Mouse (Mus musculus): ENCODE measurements at regions not wholly inside any gene's neighbourhood (a gene's known extent, or its start where the extent isn't known, plus 50 kb on each side); places are given as distances from the start of the nearest gene placed in this dataset.

GRCm38 (mm10) chr4:7363508-7363907 is 875.3 kb downstream of the Car8 start:
- ATAC-seq (ENCODE audit: insufficient number of reproducible peaks, low FRiP score, low TSS enrichment, low read depth): no peak
- H3K9ac ChIP-seq: no peak overlapping the region
- no peaks in the 10 kb centered on the region for H3K4me1 ChIP-seq
- no peaks in the 10 kb centered on the region for H3K27me3 ChIP-seq
- no peak overlapping the region for H3K27ac ChIP-seq
- H3K36me3 ChIP-seq: no peaks in the 10 kb centered on the region
- 86% methylated on average over 2 of the region's 2 CpGs for WGBS
- no peak overlapping the region for H3K4me3 ChIP-seq
- H3K4me2 ChIP-seq: no peak overlapping the region
- no peaks in the 10 kb centered on the region for H3K9me3 ChIP-seq

DNA sequence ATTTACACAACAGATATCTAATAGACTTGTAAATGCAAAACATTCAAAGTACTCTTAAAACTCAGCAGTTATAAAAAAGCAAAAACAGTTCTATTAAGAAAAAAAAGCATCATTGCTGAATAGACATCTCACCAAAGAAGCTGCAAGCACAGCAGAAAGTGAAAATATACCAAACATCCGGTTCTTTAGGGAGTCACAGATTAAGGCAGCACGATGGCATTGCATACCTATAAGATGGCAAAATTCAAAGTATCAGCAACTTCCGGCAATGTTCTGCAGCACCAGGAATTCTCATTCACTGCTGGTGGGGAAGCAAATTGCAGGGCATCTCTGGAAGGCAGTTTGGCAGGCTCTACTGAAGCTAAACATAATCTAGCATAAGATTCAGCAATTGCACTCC is 882.6 kb downstream of the Car8 start:
- H3K9me3 ChIP-seq: no peaks in the 10 kb centered on the region
- no peak overlapping the region for H3K4me2 ChIP-seq
- no peak for ATAC-seq (ENCODE audit: insufficient number of reproducible peaks, low FRiP score, low TSS enrichment, low read depth)
- no peaks in the 10 kb centered on the region for H3K27me3 ChIP-seq
- H3K27ac ChIP-seq: no peak overlapping the region
- no peaks in the 10 kb centered on the region for H3K4me1 ChIP-seq
- no peak overlapping the region for H3K9ac ChIP-seq
- 84% methylated on average over 3 of the region's 3 CpGs for WGBS
- no peak overlapping the region for H3K4me3 ChIP-seq
- H3K36me3 ChIP-seq: no peaks in the 10 kb centered on the region

- no peak overlapping the region for H3K9ac ChIP-seq
- H3K27ac ChIP-seq: no peak overlapping the region
- no peak overlapping the region for H3K4me3 ChIP-seq
- H3K36me3 ChIP-seq: no peaks in the 10 kb centered on the region
- H3K9me3 ChIP-seq: no peaks in the 10 kb centered on the region
- H3K4me2 ChIP-seq: no peak overlapping the region
- ATAC-seq (ENCODE audit: insufficient number of reproducible peaks, low FRiP score, low TSS enrichment, low read depth): no peak
- 46% methylated on average over 1 of the region's 1 CpGs for WGBS
- no peaks in the 10 kb centered on the region for H3K4me1 ChIP-seq
- no peaks in the 10 kb centered on the region for H3K27me3 ChIP-seq
Observed at GRCm38 (mm10) chr4:7347317-7347716, 891.5 kb downstream of the Car8 start.

DNA sequence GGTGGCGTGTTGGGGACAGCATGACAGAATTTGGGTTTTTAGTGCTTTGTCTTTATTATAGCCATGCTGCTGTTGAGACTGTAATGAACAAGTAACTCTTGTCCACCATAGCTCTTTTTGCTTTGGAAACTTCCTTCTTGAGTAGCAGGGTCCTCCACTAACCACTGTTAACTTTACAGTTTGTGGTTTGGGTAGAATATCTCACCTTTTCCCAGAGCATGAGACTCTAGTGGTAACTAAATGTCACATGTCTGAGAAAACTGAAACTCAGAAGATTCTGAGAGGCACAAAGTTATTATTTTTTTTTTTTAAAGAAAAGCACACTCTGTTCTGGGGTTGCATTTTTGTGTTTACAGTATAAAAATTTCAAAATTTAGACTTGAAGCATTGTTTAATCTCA is 897.7 kb downstream of the Car8 start:
- Histone ChIP-seq H3K9ac (no peak overlapping the region), H3K4me1 (no peaks in the 10 kb centered on the region), H3K4me2 (no peak overlapping the region), H3K36me3 (no peaks in the 10 kb centered on the region), H3K9me3 (no peaks in the 10 kb centered on the region), H3K27me3 (no peaks in the 10 kb centered on the region), H3K27ac (no peak overlapping the region), H3K4me3 (no peak overlapping the region)
- no peak for ATAC-seq (ENCODE audit: insufficient number of reproducible peaks, low FRiP score, low TSS enrichment, low read depth)
- 94% methylated on average over 1 of the region's 1 CpGs for WGBS

GRCm38 (mm10) chr4:7314261-7314660 is 924.6 kb downstream of the Car8 start:
- no peak for ATAC-seq (ENCODE audit: insufficient number of reproducible peaks, low FRiP score, low TSS enrichment, low read depth)
- 76% methylated on average over 4 of the region's 4 CpGs for WGBS

DNA sequence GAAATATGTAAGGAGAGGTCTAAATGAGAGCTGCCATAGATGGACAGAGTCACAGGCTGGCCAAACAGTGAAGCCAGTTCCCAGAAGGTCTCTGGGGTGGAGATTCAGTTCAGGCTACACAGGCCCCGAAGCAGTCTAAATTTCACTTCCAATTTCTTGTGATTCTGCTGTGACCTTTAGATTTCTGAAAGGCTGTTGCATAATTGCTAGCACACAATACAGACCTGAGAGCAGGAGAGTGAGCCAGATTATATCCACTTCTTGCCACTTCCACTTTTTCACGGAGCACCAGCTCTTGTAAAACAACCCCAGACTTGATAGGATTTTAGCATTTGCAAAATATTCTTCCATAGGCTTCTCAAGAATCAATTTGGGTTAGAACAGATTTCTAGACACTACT is 925.6 kb downstream of the Car8 start:
- no peak overlapping the region for H3K4me2 ChIP-seq
- H3K9me3 ChIP-seq: no peaks in the 10 kb centered on the region
- H3K9ac ChIP-seq: no peak overlapping the region
- H3K36me3 ChIP-seq: no peaks in the 10 kb centered on the region
- no peaks in the 10 kb centered on the region for H3K4me1 ChIP-seq
- no peak overlapping the region for H3K4me3 ChIP-seq
- 77% methylated on average over 2 of the region's 2 CpGs for WGBS
- ATAC-seq (ENCODE audit: insufficient number of reproducible peaks, low FRiP score, low TSS enrichment, low read depth): no peak
- no peaks in the 10 kb centered on the region for H3K27me3 ChIP-seq
- no peak overlapping the region for H3K27ac ChIP-seq

More at GRCm38 (mm10) chr4:7314261-7314660, 924.6 kb downstream of the Car8 start:
- Histone ChIP-seq H3K9me3 (no peaks in the 10 kb centered on the region), H3K4me2 (no peak overlapping the region), H3K9ac (no peak overlapping the region), H3K27me3 (no peaks in the 10 kb centered on the region), H3K36me3 (no peaks in the 10 kb centered on the region), H3K4me1 (no peaks in the 10 kb centered on the region), H3K4me3 (no peak overlapping the region), H3K27ac (no peak overlapping the region)

- no peak for ATAC-seq (ENCODE audit: insufficient number of reproducible peaks, low FRiP score, low TSS enrichment, low read depth)
- Histone ChIP-seq H3K9me3 (no peaks in the 10 kb centered on the region), H3K27me3 (no peaks in the 10 kb centered on the region), H3K27ac (no peak overlapping the region), H3K4me2 (no peak overlapping the region), H3K4me3 (no peak overlapping the region), H3K36me3 (no peaks in the 10 kb centered on the region), H3K4me1 (no peaks in the 10 kb centered on the region), H3K9ac (no peak overlapping the region)
- WGBS: 77% methylated on average over 1 of the region's 1 CpGs
Observed at GRCm38 (mm10) chr4:7312160-7312559, 926.7 kb downstream of the Car8 start.

GRCm38 (mm10) chr4:7269047-7269446 is 969.8 kb downstream of the Car8 start:
- H3K9ac ChIP-seq: no peak overlapping the region
- H3K27me3 ChIP-seq: no peaks in the 10 kb centered on the region
- no peak for ATAC-seq (ENCODE audit: insufficient number of reproducible peaks, low FRiP score, low TSS enrichment, low read depth)
- H3K4me3 ChIP-seq: no peak overlapping the region
- no peak overlapping the region for H3K27ac ChIP-seq
- no peaks in the 10 kb centered on the region for H3K4me1 ChIP-seq
- H3K36me3 ChIP-seq: no peaks in the 10 kb centered on the region
- WGBS: 71% methylated on average over 4 of the region's 4 CpGs
- no peak overlapping the region for H3K4me2 ChIP-seq
- H3K9me3 ChIP-seq: no peaks in the 10 kb centered on the region

DNA sequence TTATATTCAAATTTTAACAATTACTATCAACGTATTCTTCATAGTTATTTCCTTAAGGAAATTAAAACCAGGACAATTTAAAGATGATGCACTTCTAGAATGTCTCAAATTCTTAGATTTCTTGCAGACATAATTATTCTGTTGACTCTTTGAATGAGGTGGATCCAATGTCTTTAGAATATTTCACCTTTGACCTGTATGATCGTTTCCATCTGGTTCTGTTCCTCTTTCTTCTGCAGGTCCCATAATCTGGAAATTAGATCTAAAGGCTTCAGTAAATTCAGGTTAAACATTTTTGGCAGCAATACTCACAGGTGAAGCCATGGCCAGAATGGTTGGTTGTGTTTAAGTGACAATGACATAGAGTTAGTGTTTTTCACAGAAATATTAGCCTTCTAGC is 982.4 kb downstream of the Car8 start:
- no peaks in the 10 kb centered on the region for H3K27me3 ChIP-seq
- no peaks in the 10 kb centered on the region for H3K36me3 ChIP-seq
- H3K9me3 ChIP-seq: no peaks in the 10 kb centered on the region
- WGBS: 71% methylated on average over 2 of the region's 2 CpGs
- no peak overlapping the region for H3K9ac ChIP-seq
- H3K4me1 ChIP-seq: no peaks in the 10 kb centered on the region
- ATAC-seq (ENCODE audit: insufficient number of reproducible peaks, low FRiP score, low TSS enrichment, low read depth): no peak
- H3K4me3 ChIP-seq: no peak overlapping the region
- H3K27ac ChIP-seq: no peak overlapping the region
- no peak overlapping the region for H3K4me2 ChIP-seq

DNA sequence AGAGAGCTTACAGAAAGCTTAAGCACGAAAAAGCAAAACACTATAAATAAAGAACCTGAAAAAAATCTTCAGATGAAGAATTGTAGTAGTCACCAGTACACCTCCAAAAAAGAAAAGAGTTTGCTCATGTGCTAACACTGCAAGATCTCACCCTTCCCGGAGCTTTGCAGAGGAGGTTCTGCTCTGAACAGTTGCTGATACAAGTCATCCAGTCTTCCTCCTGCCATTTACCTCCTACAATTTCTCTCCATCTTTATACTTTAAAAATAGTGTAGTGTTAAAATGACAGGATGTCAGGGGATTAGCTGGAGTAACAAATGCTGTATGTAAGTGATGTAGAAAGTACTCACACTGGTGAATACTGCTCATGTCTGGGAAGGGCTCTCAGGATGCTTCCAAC is 985.2 kb downstream of the Car8 start:
- H3K4me3 ChIP-seq: no peak overlapping the region
- no peak overlapping the region for H3K4me2 ChIP-seq
- H3K9me3 ChIP-seq: no peaks in the 10 kb centered on the region
- no peak overlapping the region for H3K9ac ChIP-seq
- ATAC-seq (ENCODE audit: insufficient number of reproducible peaks, low FRiP score, low TSS enrichment, low read depth): no peak
- no peaks in the 10 kb centered on the region for H3K4me1 ChIP-seq
- no peak overlapping the region for H3K27ac ChIP-seq
- no peaks in the 10 kb centered on the region for H3K36me3 ChIP-seq
- H3K27me3 ChIP-seq: no peaks in the 10 kb centered on the region
- 66% methylated on average over 2 of the region's 2 CpGs for WGBS

GRCm38 (mm10) chr4:7251641-7252040 is 987.2 kb downstream of the Car8 start:
- Histone ChIP-seq H3K36me3 (no peaks in the 10 kb centered on the region), H3K9ac (no peak overlapping the region), H3K4me3 (no peak overlapping the region), H3K9me3 (no peaks in the 10 kb centered on the region), H3K27me3 (no peaks in the 10 kb centered on the region), H3K4me1 (no peaks in the 10 kb centered on the region), H3K27ac (no peak overlapping the region), H3K4me2 (no peak overlapping the region)
- no peak for ATAC-seq (ENCODE audit: insufficient number of reproducible peaks, low FRiP score, low TSS enrichment, low read depth)
- WGBS: 79% methylated on average over 2 of the region's 2 CpGs

DNA sequence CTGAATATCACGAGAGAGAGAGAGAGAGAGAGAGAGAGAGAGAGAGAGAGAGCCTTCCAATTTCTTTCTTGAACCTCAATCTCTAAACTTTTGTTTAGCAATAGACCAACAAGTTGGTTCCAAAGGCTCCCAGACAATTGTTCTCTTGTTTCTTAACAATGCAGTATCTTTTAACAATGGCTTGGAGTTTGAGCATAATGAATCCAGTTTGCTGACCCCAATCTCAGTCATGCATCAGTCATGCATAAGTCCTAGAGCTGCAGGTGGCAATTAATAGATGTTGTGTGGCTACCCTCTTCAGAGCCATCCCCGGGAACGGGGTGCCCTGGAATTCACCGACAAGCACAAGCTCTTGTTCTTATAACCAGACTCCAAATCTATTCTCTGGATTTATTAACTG is 991.0 kb downstream of the Car8 start:
- WGBS: 86% methylated on average over 4 of the region's 4 CpGs
- no peaks in the 10 kb centered on the region for H3K36me3 ChIP-seq
- ATAC-seq (ENCODE audit: insufficient number of reproducible peaks, low FRiP score, low TSS enrichment, low read depth): no peak

DNA sequence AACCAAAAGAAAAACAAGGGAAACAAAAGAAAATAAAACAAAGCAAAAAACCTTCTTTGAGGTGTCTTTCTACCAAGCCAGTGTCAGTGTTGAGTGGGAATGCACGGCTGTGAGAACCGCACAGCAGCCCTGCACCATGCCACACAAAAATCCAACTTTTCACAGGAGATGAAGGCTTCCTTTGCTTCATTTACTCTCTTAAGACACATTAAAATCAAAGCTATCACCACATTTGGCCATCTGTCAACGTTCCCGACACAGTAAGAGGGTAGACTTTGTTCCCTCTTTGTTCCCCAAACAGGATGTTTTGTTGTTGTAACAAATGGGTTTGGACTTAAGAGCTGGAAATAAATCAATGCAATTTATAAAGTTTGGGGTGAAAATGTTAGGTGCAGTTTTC is 991.6 kb downstream of the Car8 start:
- Histone ChIP-seq H3K27me3 (no peaks in the 10 kb centered on the region), H3K4me2 (no peak overlapping the region), H3K4me3 (no peak overlapping the region), H3K9me3 (no peaks in the 10 kb centered on the region), H3K9ac (no peak overlapping the region), H3K4me1 (no peaks in the 10 kb centered on the region), H3K36me3 (no peaks in the 10 kb centered on the region), H3K27ac (no peak overlapping the region)
- 78% methylated on average over 4 of the region's 4 CpGs for WGBS
- ATAC-seq (ENCODE audit: insufficient number of reproducible peaks, low FRiP score, low TSS enrichment, low read depth): no peak

More for the DNA sequence above, 991.0 kb downstream of the Car8 start:
- H3K27ac ChIP-seq: no peak overlapping the region
- H3K4me3 ChIP-seq: no peak overlapping the region
- no peaks in the 10 kb centered on the region for H3K27me3 ChIP-seq
- no peaks in the 10 kb centered on the region for H3K9me3 ChIP-seq
- no peak overlapping the region for H3K4me2 ChIP-seq
- H3K4me1 ChIP-seq: no peaks in the 10 kb centered on the region
- no peak overlapping the region for H3K9ac ChIP-seq

Data from limb, embryonic 15.5 days (tissue).